Mouse (Mus musculus) midbrain, embryonic 10.5 days (tissue): ENCODE measurements around the gene Gcnt3. TPM values are rescaled to one million over a fixed set of nuclear protein-coding genes. Genes with fewer than 3 reads are reported as not detected.

Experiments used
- DNase-seq: peaks from one replicate; pipeline ENCODE4 v3.0.0-alpha.2; 2017; ENCODE audit warnings: low spot score
- H3K27ac ChIP-seq: fragments of 300-500 bp; sonication (generic); replicated peaks from 2 replicates; pipeline ENCODE4 v1.5.1; 2016; ENCODE audit warnings: mild to moderate bottlenecking
- H3K27me3 ChIP-seq: fragments of 300-500 bp; sonication (generic); 2 replicates; pipeline ENCODE4 v1.6.1; 2016; ENCODE audit warnings: low read depth, mild to moderate bottlenecking; ENCODE audit not compliant: poor library complexity, severe bottlenecking
- H3K36me3 ChIP-seq: fragments of 300-500 bp; sonication (generic); 2 replicates; pipeline ENCODE4 v1.6.1; 2016; ENCODE audit warnings: mild to moderate bottlenecking, moderate library complexity
- H3K4me1 ChIP-seq: fragments of 300-500 bp; sonication (generic); 2 replicates; pipeline ENCODE4 v1.6.1; 2016
- H3K4me3 ChIP-seq: fragments of 300-500 bp; sonication (generic); 2 replicates; pipeline ENCODE4 v1.5.1; 2016; ENCODE audit warnings: mild to moderate bottlenecking, moderate library complexity
- H3K9me3 ChIP-seq: fragments of 300-500 bp; sonication (generic); replicated peaks from 2 replicates; pipeline ENCODE4 v1.6.1; 2016; ENCODE audit warnings: mild to moderate bottlenecking
- WGBS: fragments of 180-500 bp; shearing (Covaris S2); methylation state at CpG from one replicate; pipeline ENCODE4 v1.1.7; 2016; 5-methylcytosine and 5-hydroxymethylcytosine counted together
- polyA plus RNA-seq: library from polyadenylated mRNA; unstranded; fragments of >200 nt; fragmentation: Nextera tagmentation; extraction: Ambion mirVana; gene quantifications from 2 replicates; pipeline ENCODE4 v1.2.1, GENCODE M21; 2016

Gcnt3 gene
- polyA plus RNA-seq, 1 experiment from 2014 or later, result not detected

- Histone ChIP-seq H3K9me3 (no peaks in the 10 kb centered on the region), H3K27me3 (no peaks in the 10 kb centered on the region), H3K27ac (peak overlapping the region; percentile 98), H3K4me1 (peaks cover 21% of the 10 kb centered on the region), H3K4me3 (peak overlapping the region; percentile 93), H3K36me3 (peaks cover 62% of the 10 kb centered on the region)
- 71% methylated on average over 14 of the region's 14 CpGs for WGBS
- no peak for DNase-seq
Measured at GRCm38 (mm10) chr9:70011537-70012407, 26.1 kb downstream of the Gcnt3 start.

DNA sequence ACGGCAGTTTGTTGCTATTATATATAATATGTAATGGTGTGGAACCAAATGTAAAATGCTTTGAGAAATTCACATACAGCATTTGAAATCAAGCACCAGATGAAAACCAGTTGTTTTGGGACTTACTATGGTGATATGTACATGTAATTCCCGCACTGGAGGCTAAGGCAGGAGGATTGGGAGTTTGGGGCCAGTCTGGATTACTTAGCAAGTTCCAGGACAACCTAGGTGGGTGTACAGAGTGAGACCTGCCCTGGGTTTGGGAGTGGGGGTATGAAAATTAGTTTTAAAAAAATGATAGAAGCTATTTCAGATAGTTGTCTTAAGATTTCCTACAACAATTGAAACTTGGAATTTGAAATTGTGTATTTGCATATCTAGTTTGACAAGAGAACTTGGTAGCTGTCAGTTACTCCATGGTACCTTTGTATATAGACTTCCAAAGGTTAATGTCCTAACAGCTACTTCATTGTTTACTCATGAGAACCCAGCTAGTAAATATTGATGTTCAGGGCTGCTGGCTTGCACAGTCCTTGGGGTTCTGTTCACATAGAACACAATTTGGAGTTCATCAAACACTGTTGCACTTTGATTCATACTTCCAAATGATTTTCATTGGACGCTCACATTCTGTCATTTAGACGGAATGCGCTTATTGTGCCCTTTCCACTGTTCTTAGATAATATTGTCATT, 27.0 kb downstream of the Gcnt3 start:
- no peaks in the 10 kb centered on the region for H3K27me3 ChIP-seq
- H3K4me1 ChIP-seq, result peaks cover 21% of the 10 kb centered on the region
- 96% methylated on average over 5 of the region's 5 CpGs for WGBS
- no peak overlapping the region for H3K27ac ChIP-seq
- peaks cover 63% of the 10 kb centered on the region for H3K36me3 ChIP-seq
- no peak for DNase-seq
- no peak overlapping the region for H3K4me3 ChIP-seq
- no peaks in the 10 kb centered on the region for H3K9me3 ChIP-seq

- no peaks in the 10 kb centered on the region for H3K27me3 ChIP-seq
Measured at GRCm38 (mm10) chr9:70009754-70010304, 28.1 kb downstream of the Gcnt3 start.

DNA sequence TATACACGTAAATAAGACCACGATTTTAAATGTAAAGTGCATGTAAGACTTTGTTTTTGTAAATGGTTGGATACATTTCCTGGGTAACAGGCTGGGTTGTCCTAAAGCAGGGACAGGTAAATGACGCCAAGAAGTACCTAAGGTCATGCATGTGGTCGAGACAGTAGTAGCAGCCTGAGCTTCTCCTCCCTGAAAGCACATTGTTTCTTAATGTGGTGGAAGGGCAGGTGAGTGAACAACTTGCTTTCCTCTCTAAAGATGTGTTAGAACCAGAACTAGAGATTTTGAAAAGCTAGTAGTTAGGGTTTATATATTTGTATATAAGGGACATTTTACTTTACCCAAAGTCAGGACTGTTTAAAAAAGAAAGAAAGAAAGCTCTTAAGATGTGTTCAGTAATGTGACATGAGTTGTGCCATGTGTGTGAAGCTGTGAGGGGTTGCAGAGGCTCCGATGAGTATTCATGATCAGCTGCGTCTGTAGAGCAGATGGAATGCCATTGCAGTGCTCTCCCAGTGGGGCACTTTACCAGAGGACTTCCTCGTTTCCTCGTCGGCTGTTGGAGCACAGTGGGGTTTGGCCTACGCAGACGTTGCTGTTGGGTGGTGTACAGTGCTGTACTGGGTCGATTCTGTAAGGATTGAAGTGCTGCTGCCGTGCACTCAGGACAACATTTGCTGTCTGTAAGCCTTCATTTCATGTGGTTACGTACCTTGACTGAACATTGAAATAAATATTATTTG, 30.2 kb downstream of the Gcnt3 start:
- Histone ChIP-seq H3K4me3 (no peak overlapping the region), H3K36me3 (peaks cover 87% of the 10 kb centered on the region), H3K27me3 (no peaks in the 10 kb centered on the region), H3K4me1 (peaks cover 4% of the 10 kb centered on the region; the same call in 1 of the 2 replicates), H3K9me3 (no peaks in the 10 kb centered on the region), H3K27ac (no peak overlapping the region)
- 92% methylated on average over 14 of the region's 14 CpGs for WGBS
- DNase-seq, result no peak

More at GRCm38 (mm10) chr9:70009754-70010304, 28.1 kb downstream of the Gcnt3 start:
- 89% methylated on average over 8 of the region's 8 CpGs for WGBS
- no peak for DNase-seq
- Histone ChIP-seq H3K36me3 (peaks cover 66% of the 10 kb centered on the region), H3K4me3 (no peak overlapping the region), H3K27ac (no peak overlapping the region), H3K4me1 (peaks cover 21% of the 10 kb centered on the region), H3K9me3 (no peaks in the 10 kb centered on the region)

GRCm38 (mm10) chr9:70006984-70007383, 30.9 kb downstream of the Gcnt3 start:
- H3K27ac ChIP-seq, result no peak overlapping the region
- H3K4me3 ChIP-seq, result no peak overlapping the region
- 96% methylated on average over 5 of the region's 5 CpGs for WGBS
- peaks cover 2% of the 10 kb centered on the region; the same call in 1 of the 2 replicates for H3K4me1 ChIP-seq
- H3K27me3 ChIP-seq, result no peaks in the 10 kb centered on the region
- no peaks in the 10 kb centered on the region for H3K9me3 ChIP-seq
- DNase-seq, result no peak
- H3K36me3 ChIP-seq, result peaks cover 94% of the 10 kb centered on the region

GRCm38 (mm10) chr9:70003516-70003915, 34.4 kb downstream of the Gcnt3 start:
- H3K4me3 ChIP-seq, result no peak overlapping the region
- no peaks in the 10 kb centered on the region for H3K9me3 ChIP-seq
- H3K27ac ChIP-seq, result no peak overlapping the region
- DNase-seq, result no peak
- 93% methylated on average over 10 of the region's 10 CpGs for WGBS
- H3K27me3 ChIP-seq, result no peaks in the 10 kb centered on the region
- H3K36me3 ChIP-seq, result peaks cover 100% of the 10 kb centered on the region
- no peaks in the 10 kb centered on the region for H3K4me1 ChIP-seq

DNA sequence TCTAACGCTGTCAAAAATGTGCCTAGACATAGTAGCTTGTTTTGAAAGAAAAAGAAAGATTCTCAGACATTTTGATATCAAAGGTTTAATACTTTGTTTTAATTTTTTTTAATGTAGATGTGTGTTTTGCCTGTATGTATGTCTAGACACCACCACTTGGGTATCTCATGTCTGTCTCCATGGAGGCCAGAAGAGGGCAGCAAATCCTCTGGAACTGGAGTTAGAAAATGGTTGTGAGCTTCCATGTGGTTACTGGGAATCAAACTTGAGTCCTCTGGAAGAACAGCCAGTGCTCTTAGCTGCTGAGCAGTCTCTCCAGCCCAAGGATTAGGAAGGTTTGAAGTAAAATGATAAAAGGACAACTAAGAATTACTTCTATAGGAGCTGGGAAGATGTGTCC, 38.6 kb downstream of the Gcnt3 start:
- Histone ChIP-seq H3K27me3 (no peaks in the 10 kb centered on the region), H3K4me1 (no peaks in the 10 kb centered on the region), H3K9me3 (no peaks in the 10 kb centered on the region), H3K27ac (no peak overlapping the region), H3K36me3 (peaks cover 98% of the 10 kb centered on the region), H3K4me3 (no peak overlapping the region)
- 85% methylated on average over 1 of the region's 1 CpGs for WGBS
- no peak for DNase-seq

- no peaks in the 10 kb centered on the region for H3K9me3 ChIP-seq
- no peaks in the 10 kb centered on the region for H3K27me3 ChIP-seq
- 95% methylated on average over 5 of the region's 5 CpGs for WGBS
- peaks cover 78% of the 10 kb centered on the region for H3K36me3 ChIP-seq
- no peak overlapping the region for H3K4me3 ChIP-seq
- H3K27ac ChIP-seq, result no peak overlapping the region
- H3K4me1 ChIP-seq, result peaks cover 12% of the 10 kb centered on the region
- no peak for DNase-seq
Measured at GRCm38 (mm10) chr9:69994547-69994946, 43.3 kb downstream of the Gcnt3 start.

- Histone ChIP-seq H3K9me3 (no peaks in the 10 kb centered on the region), H3K36me3 (peaks cover 68% of the 10 kb centered on the region), H3K4me3 (no peak overlapping the region), H3K4me1 (peaks cover 17% of the 10 kb centered on the region), H3K27ac (no peak overlapping the region), H3K27me3 (no peaks in the 10 kb centered on the region)
- DNase-seq, result no peak
- 84% methylated on average over 1 of the region's 1 CpGs for WGBS
Measured at GRCm38 (mm10) chr9:69993479-69993878, 44.4 kb downstream of the Gcnt3 start.

DNA sequence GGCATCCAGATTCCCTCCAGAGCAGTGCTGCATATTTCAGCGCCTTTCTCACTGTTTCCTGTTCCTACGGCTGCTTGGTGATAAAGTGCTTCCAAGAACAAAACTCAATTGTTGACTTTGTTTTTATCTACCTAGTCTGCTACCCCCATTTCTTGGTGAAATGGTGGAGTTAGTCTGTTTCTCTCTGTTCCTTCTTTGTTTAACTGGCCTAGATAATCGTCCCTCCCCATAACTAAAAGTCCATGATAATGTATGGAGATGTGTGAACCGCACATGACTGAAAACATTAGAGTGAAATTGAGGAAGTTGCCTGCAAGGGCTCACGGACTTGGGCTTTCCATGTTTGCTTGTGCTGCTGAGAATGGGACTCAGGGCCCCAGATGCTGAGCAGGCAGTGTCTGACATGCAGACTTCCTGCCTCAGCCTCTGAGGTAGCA, 45.0 kb downstream of the Gcnt3 start:
- no peak for DNase-seq
- no peaks in the 10 kb centered on the region for H3K9me3 ChIP-seq
- peaks cover 17% of the 10 kb centered on the region for H3K4me1 ChIP-seq
- WGBS, result 88% methylated on average over 5 of the region's 5 CpGs
- no peak overlapping the region for H3K27ac ChIP-seq
- peaks cover 62% of the 10 kb centered on the region for H3K36me3 ChIP-seq
- no peak overlapping the region for H3K4me3 ChIP-seq
- no peaks in the 10 kb centered on the region for H3K27me3 ChIP-seq

DNA sequence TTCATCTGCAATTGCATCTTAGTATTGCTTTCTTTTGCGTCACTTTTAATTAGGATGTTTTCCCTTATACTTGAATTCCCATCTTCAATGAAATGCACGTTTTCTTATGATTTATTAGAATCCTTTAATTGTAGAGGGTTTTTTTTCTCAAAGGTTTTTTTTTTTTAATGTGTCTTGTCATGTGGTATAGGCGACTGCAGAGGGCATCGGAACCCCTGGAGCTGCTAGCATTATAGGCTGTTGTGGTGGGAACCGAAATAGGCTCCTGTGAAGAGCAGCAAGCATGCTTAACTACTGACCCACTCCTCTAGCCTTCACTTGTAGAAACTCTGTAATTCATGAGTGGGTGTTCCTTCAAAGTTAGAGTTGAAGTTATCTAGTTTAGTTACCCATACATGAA, 47.5 kb downstream of the Gcnt3 start:
- no peak for DNase-seq
- Histone ChIP-seq H3K9me3 (no peaks in the 10 kb centered on the region), H3K27ac (peak overlapping the region; percentile 95), H3K27me3 (no peaks in the 10 kb centered on the region), H3K36me3 (peaks cover 38% of the 10 kb centered on the region), H3K4me3 (peak overlapping the region; percentile 82), H3K4me1 (peaks cover 17% of the 10 kb centered on the region)
- WGBS, result 12% methylated on average over 5 of the region's 5 CpGs
